Mouse (Mus musculus) heart, postnatal 36 days (tissue): ENCODE data around the gene Thada. TPM values are rescaled to one million over a fixed set of nuclear protein-coding genes. Genes with fewer than 3 reads are reported as not detected.
A peak's percentile ranks its signal among the peaks of the same experiment; 100 is the strongest.
"Not testable (repeated sequence)": the region's sequence is repeated elsewhere in the genome, so short reads cannot be mapped to it uniquely, and the experiment has no call there.

Experiments
- DNase-seq, 2 experiments: peaks; one replicate each; pipeline ENCODE4 v3.0.0; 2021 to 2022
- intact Hi-C: fragments of 180-260 bp; cut with DNase I; formaldehyde crosslinking; loops from one replicate; pipeline ENCODE4 v1.15.1; 2025
- total RNA-seq, 2 experiments: library from RNA; stranded (reverse); gene quantifications; 2 replicates each; pipeline ENCODE4 v1.2.3; 2021

Thada gene
- total RNA-seq, 2 experiments from 2014 or later, result 7.3 to 9.1 TPM

DNA sequence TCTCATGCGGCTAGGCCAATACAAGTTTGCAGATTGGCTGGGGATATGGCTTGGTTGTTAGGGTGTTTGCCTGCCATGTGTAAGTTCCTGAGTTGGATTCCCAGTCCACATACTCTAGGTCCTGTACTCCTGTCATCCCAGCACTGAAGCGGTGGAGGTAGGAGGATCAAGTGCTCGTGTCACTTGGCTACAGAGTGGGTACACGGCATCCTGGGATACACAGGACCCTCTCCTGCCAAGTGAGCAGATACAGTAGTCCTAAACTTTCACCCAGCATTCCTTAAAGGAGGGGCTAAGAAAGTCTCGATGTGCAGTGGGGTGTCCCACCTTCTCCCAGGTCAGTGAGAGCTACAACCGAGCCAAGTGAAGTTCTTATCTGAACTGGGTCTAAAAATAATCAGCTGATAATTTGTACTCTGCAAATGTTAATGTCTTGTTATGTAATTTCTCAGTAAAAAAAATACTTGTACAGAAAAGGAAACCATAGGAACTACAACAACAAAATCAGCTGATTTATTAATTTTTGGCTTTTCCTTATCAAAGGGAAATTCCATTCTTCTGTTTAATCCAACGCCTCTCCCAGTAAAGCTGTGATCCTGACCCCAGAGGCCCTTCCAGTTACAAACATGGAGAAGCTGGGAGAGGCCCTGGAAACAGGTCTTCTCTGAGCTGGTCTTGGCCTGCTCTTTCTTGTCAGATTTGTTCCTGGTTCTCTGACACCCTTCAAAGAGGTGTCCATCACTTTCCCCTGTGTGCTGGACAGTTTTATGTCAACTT, 229.0 kb downstream of the Thada start:
- intact Hi-C loops, result no loop called here
- DNase-seq, result peak; percentile 34 to 56

DNA sequence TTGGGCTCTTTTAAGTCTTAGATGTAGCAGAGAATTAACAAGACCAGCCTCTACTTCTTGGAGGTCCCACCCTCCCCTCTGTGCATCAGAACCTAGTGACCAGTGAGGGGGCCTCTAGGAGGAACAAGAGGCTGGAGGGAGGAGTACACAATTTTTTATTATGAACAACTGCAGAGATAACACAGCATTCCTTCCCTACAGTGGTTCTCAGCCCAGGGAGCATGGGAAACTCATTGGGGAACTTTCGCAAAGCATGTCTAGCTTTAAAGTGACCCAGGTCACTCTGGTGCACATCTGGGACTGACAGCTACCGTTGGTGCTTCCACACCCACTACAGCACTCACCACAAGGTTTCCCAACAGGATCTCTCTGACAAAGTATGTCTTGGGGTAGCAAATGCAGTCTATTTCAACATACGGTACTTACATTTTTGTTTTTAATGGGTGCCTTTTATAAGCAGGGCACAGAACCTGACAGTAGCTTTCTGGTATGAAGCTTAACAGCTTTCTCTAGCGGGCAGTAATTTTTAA, 230.5 kb downstream of the Thada start:
- no peak for DNase-seq
- intact Hi-C loops, result no loop called here

DNA sequence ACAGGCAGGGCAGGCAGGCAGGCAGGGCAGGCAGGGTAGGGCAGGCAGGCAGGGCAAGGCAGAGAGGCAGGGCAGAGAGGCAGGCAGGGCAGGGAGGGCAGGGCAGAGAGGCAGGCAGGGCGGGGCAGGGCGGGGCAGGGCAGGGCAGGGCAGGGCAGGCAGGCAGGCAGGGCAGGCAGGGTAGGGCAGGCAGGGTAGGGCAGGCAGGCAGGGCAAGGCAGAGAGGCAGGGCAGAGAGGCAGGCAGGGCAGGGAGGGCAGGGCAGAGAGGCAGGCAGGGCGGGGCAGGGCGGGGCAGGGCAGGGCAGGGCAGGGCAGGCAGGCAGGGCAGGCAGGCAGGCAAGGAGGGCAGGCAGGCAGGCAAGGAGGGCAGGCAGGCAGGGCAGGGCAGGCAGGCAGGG, 231.2 kb downstream of the Thada start:
- DNase-seq, intact Hi-C loops: not testable (repeated sequence)

DNA sequence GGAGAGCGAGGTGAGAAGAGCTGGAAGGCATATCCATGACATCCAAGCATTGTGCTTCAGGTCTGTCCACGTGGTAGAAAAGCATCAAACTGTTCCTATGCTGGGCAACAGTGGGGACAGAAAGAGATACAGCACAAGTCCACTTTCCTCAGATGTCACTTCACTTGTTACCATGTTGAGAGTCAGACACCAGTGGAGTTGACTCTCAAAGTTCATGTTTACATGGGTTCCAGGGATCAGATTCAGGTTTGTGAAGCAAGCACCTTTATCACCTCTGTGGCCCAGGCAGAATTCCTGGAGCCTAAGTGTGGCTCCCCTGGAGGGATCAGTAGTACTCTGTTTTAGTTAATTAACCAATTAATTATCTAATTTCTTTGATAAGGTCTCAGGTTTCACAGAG, 232.2 kb downstream of the Thada start:
- no peak for DNase-seq
- intact Hi-C loops, result no loop called here

DNA sequence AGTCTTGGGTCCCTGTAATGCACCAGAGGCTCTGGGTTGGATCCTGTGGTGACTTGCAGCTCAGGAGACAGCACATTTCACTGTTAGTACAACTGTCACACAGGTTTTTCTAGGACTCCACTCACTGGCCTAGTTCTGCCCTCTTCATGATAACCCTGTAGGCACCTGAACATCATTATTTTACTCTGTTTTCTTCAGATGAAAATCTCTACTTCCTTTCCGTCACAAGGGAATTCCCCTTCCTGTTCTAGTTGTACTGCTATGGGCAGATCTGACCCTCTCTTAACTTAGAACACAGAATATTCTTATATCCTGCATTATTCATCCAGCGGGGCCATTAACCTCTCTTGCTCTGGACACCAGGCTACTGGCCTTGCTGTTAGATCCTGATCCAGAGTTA, 234.6 kb downstream of the Thada start:
- DNase-seq, result no peak
- intact Hi-C loops, result no loop called here

DNA sequence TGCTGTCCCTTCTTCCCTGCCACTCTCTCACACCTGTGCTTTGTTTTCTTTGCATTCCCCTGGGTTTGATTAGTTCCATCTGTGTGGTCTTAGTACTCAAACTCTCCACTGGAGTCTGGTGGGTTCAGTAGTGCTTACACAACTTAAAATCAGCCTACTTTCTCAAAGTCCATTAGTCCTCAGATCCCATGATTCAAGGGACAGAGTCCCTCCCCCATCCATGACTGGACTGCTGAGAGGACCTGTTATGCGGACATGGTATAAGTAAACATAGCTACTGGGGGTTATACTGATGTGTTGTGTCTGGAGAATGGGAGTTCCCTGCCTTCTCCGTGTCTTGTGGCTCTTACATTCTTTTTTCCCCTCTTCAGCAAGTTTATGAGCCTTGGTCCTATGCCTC, 237.8 kb downstream of the Thada start:
- DNase-seq, result no peak
- intact Hi-C loops, result no loop called here

DNA sequence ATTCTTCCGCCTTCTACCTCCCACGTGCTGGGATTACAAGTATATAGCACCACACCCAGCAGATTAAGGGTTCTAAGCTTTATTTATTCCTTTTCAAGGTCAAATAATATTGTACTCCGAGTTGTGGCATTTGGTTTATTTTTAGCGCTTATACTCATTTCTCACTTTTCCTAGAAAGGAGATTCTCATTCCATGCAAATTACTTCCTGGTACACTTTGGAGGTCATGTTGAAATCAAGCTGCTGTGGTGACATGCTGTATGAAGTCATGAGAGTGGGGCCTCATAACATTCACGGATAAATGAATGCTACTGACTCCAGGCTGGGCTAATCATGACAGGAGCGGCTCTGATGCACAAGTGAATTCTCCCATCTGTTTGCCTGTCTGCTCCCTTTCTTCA, 239.3 kb downstream of the Thada start:
- intact Hi-C loops, result no loop called here
- no peak for DNase-seq

DNA sequence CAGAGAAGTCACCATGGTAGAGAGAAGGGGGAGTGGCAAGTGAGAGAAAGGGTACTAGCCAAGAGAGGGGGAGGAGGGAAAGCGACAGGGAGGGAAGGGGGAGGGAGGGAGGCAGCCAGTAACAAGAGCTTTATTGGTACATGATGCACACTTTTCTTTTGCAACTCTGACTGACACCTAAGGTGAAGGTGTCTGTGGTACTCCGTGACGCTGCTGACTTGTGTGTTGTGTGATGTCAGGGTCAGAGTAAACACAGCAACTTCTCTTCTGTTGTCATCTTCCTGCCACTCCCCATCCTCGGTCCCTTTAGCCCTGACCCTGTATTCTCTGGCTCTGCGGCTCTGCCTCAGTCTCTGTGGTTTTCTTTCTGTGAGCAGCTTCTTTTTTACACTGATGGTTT, 239.8 kb downstream of the Thada start:
- intact Hi-C loops, result no loop called here
- DNase-seq, result no peak

DNA sequence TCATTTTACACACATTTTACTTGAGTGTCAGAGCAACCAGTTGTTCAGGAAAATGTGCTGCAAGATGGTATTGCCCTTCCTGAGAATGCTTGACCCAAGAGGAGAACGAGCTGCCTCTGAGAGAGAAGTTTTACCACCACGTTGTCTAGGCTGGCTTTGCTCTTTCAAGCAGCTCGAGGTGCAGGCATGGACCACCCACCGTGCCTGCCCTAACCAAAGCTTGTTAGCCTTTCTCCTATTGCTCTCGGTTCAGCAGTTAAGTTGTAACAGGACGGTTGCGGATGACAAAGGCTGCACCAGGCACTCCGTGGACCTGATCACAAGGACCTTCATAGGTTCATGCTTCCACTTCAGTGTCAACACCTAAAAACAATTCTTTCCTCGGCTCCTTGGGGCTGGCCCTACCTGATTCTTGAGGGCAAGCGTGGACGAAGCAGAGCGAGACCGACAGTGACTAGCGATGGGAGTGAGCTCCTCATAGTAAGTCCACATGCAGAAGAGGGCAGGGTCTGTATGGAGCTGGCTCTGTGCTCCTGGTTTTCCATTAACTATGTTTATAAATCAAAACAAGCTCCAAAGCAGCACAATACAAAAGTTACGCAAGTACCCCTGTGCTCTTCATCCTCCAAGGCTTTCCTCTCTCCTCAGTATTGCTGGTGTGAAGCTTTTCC, 241.7 kb downstream of the Thada start:
- intact Hi-C loops, result no loop called here
- DNase-seq, result no peak

DNA sequence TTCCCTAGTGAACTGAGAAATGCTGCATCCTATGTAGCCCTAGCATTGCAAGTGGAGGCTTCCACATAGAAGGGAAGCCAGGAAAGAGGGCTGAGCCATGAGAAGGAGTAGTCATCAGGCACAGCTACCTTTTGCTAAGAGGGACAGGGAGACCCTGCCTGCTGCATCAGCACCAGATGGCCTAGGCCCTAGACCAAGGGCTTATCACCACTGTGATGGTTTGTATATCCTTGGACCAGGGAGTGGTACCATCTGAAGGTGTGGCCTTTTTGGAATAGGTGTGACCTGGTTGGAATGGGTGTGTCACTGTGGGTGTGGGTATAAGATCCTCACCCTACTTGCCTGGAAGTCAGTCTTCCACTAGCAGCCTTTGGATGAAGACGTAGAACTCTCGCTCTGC, 247.2 kb downstream of the Thada start:
- DNase-seq, result not testable (repeated sequence)

DNA sequence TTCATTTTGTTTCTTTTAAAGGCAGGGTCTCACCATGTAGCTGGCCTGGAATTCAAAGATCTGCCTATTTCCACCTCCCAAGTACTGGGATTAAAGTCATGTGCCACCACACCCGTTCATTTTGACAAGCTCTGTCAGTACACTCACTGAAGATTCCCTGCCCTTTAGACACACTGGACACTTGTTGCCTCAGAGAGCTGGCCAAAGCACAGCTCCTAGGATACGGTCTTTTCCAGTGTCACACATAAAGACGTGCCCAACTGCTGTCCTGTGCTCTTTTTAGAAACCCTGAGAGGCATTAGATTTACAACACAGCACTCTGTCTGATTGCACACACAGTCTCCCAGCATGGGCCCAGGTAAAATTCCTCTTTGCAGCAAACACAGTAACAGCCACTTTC, 248.3 kb downstream of the Thada start:
- intact Hi-C loops, result no loop called here
- DNase-seq, result no peak

More for the DNA sequence above, 247.2 kb downstream of the Thada start:
- intact Hi-C loops, result not testable (repeated sequence)

DNA sequence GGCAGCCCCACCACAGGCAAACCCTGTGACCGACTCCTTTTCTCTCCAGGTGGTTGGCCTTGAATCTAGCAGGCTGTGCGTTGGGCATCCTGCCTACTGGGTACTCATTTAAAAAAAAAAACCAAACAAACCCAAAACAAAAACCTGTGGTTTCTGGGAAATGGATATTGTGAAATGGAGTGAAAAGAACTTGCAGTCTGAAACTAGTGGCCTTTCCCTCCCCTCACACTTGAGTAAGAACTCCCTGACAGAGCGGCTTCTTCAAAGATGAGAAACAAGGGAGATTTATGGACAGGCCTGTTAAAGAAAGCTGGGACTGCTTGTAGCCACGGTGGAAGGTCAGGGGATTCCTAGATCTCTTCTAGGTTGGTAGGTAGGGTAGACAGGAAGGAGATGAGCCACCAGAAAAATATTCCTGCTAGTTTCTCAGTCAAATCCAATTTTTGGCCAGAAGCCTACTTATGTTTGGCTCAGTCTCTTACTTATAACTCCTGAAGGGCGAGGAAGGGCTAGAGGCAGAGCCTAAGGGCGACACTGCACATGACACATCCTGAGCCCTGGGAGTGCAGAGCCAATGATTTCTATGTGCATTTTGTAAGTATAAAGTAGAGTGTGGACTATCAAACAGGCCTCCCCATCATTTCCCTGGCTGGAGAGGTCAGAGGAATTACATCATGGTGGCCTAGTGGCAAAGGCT, 250.6 kb downstream of the Thada start:
- intact Hi-C loops, result no loop called here
- DNase-seq, result no peak

DNA sequence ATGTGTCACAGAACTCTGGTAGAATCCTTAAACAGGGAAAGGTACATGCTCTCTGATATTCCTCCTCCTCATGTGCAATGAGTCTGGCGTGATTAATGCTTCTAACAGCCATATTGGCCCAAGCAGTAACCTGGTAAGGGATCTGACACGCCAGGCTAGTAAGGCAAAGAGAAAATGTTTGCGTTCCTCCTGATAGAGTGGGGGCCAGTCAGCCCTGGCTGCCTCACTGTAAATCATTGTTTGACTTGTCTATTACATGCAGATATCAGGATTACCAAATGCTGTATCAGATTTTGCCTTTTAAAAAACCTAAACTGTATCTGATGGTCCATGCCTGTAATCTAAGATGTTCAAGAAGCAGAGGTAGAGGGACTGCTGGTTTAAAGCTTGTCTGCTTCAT, 252.5 kb downstream of the Thada start:
- intact Hi-C loops, result no loop called here
- no peak for DNase-seq

DNA sequence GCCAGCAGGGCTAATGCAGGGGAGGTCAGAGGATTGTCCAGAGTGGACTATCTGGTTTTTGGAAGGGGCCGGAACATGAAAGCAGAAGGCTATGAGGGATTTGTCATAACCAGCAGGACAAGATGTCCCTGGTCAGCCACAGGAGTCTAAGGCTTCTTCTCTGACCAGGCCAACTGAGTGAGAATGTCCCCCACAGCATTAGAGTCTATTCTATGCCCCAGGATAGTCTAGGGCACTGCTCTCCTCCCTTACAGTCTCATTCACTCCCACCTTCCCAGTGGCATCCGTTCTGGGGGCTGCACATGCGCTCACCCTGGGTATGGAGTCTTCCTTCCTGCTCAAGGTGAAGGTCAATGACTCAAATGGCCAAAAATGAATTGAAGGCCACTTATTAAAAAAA, 258.4 kb downstream of the Thada start:
- DNase-seq, result no peak
- intact Hi-C loops, result no loop called here

DNA sequence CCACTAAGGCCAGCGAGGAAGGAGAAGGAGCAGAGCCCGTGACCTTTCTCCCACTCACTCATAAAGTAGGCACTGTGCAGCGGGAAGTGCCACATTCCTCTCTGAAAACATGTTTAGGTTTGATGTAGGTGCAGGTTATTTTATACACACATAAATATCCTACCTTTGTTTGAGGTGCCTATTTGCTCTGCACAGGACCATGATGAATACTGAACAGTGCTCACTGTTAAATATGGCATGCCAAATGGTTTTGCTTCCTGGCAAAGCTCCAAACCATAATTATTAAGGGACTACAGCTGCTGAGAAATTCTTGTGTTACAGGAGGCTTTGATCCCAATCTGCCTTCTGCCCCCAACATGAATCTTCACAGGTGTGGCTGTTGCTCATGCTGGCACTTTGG, 259.8 kb downstream of the Thada start:
- no peak for DNase-seq
- intact Hi-C loops, result no loop called here

DNA sequence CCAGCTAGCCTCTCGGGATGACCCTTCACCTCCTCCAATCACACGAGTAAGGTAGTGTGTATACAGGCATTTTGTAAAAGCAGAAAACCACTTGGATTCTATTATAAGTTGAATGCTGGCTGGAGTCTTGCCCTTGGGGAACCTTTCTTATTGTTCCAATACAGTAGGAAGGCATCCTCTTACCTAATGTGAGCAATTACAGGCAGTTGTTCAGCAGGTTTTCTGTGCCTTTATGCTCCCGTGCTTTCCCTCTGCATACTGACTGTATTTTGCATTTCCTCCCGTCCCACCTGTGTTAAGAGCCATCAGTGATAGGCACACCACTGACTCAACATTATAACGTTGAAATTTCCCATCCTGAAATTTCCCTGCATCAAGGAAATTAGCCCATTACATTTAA, 261.0 kb downstream of the Thada start:
- intact Hi-C loops, result no loop called here
- no peak for DNase-seq

DNA sequence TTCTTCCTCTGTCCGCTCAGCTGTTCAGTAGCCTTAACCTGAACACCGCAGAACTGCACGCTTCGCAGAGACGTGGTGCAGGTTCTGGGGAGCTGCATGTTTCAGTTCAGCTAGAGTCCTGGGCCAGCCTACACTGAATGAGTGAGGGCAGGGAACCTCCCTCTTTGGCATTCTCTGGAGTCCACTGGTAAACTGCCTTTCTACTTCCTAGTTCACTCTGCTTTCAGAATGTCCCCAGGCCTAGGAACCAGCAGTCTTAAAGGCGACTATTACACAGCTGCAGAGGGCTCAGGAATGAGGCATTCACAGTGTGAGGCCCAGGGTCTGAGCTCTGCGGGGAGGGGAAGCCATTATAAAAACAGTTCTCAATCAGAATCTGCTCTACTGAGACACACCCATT, 262.7 kb downstream of the Thada start:
- DNase-seq, result no peak
- intact Hi-C loops, result no loop called here

DNA sequence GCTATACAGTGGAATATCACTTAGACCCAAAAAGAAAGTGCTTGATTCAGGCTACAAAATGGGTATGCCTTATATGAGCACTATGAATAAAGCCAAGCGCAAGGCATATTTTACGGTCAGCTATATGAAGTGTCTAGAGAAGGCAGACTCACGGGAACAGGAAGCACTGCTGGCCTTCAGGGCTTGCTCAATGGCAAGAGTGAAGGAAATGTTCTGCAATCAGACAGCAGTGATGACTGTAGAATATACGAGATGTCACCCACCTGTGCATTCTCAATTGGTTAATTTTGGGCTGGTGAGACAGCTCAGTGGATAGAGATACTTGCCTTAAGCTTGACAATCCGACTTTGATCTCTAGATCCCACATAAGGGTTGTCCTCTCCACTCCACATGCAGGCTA, 264.8 kb downstream of the Thada start:
- intact Hi-C loops, result no loop called here
- DNase-seq, result no peak

DNA sequence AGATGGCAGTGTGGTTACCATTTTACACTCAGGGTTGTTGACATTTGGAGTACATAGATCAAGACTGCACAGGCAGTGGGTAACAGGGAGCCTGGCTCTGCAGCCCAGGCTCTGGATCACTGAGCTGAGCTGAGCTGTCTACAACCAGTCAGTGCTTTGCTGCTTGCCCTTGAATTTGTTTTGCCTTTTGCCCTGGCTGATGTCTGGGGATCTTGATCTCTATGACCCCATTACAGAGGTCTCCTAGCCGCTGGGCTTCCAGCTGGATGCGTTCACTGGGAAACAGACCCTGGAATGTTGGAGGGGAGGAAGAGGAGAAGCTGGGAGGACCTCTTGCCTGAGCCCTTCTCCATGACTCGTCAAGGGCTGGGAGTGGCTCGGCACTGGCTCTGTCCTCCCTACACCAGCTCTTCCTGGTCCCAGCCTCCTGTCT, 268.1 kb downstream of the Thada start:
- DNase-seq, result no peak
- intact Hi-C loops, result no loop called here

DNA sequence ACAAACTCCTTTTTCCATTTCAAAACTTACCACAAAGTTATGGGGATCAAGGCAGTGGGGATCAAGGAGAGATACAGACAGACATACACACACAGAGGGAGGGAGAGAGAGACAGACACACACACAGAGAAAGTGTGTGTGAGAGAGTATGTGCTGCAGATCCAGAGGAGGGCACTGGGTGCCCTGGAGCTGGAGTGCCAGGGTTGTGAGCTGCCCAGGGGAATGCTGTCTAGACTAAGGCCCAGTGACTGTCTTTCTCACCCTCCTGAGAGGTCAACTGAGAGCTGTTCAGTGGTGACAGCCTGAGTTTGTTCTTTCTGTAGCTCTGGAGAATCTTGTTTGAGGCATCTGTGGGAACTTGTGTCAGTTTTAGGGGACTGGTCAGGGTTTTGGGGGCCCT, 269.7 kb downstream of the Thada start:
- no peak for DNase-seq
- intact Hi-C loops, result no loop called here

DNA sequence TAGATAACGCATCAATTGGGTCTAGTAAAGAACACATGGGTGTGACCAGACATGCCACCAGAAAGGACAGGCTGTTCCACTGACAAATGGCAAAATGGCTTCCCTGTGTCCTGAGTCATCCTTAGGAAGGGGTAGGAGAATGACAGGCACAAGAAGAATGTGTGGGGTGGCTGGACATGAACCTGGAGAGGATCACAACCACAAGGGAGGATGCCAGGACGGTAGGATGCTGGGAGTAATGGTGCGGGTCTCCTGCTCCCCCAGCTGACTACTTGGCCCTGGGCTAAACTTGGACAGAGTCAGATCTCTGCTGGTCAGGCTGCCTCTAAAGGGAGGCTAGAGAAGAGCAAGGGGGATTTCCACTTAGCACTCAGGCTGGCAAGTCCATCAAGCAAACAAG, 270.2 kb downstream of the Thada start:
- DNase-seq, result no peak
- intact Hi-C loops, result no loop called here

DNA sequence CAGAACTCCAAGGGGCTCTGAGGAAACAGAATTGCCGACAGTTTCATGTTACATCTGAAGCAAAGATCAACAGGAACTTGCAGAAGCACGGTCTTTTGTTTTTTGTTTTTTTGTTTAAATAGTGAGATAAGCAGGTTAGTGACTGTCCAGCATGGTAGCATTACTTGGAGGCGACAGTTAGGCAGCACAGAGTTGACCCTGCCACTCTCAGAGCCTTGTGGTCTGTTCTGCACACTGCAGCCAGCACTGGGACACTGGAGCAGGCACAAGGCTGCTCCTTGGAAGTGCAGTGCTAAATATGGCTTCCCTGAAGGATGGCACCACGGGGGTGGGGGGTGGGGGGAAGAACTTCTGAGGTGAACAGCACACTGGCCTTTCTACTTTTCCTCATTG, 271.0 kb downstream of the Thada start:
- intact Hi-C loops, result no loop called here
- no peak for DNase-seq
